Mouse (Mus musculus): ENCODE results near the gene Nif3l1.

Gene Nif3l1

DNA sequence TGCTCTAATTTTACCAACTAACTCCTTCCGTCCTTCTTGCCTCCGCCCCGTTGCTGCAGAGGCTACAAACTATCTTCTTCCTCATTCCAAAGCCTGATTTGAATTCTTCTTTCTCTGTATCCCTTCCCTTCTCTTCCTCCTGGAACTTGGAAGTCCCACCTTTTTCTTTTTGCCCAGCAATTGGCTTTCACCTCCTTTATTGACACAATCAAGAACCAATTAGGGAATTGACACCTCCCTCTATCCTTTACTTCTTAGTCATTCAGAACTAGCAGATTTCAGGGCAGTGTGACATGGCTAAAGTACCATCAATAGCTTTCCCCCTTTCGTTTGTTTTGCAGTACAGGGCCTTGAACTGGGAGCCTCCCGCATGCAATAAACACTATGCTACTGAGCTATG lies 13.2 kb downstream of the Nif3l1 start:
- no peak for DNase-seq (ENCODE audit: low read depth, low spot score)

DNA sequence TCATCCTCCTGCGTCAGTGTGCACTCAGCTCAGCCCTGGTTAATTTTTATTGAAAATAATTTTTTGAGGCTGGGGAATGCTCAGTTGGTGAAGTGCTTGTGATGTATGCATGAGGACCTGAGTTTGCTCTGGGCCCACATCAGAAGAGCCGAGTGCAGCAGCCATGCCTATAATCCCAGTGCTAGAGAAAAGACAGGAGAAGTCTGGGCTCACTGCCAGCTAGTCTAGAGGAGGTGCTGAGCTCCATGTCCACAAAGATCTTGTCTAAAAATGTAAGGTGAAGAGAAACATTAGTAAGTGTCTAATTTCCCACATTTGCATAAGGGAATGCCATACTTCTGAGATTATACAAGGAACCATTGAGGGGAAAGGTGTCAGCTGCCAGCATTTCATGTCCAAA lies 13.9 kb downstream of the Nif3l1 start:
- no peak for DNase-seq (ENCODE audit: low read depth, low spot score)

DNA sequence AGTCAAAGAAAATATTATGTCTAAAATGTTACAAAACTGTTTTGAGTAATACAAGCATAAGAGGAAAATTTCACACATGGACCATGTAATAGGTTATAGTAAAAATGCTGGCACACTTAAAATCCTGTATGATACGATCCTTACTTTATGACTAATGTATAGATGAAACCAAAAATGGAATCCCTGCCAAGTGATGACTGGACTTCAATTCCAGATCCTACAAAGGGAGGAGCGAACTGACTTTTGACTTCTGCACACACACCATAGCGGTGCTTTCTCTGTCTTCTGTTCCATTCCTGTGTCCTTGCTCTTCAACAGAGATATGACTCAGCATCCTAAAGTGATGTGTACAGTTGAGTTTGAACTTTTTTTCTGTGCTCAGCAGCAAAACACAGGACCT lies 15.6 kb downstream of the Nif3l1 start:
- no peak for DNase-seq (ENCODE audit: low read depth, low spot score)

DNA sequence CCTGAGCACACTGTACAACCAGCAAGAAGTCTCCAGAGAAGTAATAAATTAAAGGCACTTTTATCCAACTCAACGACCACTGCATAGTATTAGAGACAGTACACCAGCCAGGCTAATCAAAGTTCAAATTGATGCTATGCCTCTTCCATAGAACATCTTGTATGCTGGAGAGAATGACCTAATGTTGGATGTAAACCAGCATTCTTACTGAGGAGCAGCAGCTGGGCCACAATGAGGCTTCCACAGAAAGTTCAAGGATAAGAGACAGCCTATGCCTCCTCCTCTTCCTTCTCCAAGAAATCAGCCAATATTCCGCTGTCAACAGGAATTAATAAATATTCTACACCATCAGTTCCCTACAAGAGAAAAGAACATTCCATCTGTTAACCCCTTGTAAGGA lies 19.0 kb downstream of the Nif3l1 start:
- DNase-seq (ENCODE audit: low read depth, low spot score) = no peak

DNA sequence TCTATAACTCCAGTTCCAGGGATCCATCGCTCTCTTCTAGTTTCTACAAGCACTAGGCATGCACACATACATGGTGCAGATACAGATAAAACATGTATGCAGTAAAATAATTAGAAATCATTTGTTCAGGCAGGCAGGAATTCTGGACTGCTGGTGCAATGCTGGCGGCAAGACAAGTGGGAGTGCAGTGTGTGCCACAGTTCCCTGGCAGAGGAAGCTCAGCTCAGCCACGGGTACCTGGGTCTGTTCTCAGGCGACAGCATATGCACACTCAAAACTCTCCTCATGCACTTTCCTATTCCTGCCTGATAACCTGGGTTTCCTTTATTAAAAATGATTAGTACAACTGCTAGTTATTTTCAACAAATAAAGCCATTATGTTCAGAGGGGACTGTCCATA lies 20.1 kb downstream of the Nif3l1 start:
- DNase-seq (ENCODE audit: low read depth, low spot score) = no peak

DNA sequence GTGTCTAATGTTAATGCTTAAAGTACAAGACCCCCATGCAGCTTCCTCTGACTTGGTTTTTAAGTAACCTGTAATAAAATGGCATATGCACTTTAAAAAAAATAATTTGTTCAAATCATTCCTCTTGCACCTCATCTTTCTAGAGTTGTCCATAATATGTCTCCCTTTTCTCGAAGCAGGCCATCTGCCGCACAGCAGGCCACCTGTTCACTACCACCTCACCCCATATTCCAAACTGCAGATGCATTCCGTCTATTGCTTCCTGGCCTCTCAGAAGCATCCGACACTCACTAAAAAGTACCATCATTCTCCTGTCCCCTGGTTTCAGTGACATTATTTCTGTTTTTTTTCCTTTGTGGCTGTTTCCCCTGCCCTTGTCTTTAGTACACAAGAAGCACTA lies 20.6 kb downstream of the Nif3l1 start:
- DNase-seq (ENCODE audit: low read depth, low spot score) = no peak

DNA sequence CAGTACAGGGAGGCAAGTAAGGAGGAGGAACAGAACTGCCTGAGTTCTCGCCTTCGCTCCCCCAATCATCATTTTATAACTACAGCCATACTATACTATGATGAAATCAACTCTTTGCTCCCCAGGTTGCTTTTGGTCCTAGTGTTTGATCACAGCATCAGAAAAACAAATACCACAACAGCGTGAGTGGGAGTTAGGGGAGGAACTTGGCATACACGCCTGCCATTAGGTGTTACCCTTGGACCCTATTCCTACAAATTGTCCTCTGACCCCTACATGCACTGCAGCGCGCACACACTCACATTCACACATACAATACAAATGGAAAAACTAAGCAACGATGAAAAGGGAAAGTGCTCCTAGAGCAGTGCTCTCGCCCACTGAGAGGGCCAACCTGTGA lies 30.7 kb downstream of the Nif3l1 start:
- no peak for DNase-seq (ENCODE audit: low read depth, low spot score)

DNA sequence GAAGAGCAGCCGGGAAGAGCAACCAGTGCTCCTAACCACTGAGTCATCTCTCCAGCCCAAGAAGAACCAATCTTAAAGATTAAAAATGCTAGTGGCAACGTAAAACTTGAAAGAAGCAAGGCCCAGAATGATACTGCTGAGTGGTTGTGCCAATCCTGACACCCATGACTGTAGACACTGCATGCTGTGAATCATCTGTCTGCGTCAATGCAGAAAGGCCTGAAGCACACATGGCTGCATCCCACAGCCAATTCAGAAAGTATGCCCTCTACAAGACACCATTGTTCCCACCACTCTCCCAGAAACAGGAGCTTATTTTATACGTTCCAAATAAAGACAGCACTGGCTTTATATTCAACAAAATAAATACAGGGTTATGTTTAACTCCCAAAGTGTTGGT lies 37.7 kb downstream of the Nif3l1 start:
- no peak for DNase-seq (ENCODE audit: low read depth, low spot score)

DNA sequence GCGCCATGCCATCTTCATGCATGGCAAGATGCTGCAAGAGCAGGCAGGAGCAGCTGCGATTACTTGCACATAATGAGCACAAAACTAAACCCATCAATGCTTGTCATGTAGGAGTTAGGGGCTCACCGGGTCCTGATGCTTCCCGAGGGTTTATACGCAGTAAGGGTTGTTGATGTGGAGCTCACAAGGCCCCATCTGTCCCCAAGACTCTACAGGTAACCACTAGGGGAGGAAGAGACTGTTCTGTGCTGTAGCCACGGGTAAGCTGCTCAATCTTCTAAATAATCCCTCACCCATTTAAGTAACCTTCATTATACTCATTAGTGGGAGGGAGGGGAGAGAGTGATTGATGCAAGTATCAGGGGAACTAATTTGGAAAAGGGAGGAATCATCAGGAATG lies 50.7 kb downstream of the Nif3l1 start:
- DNase-seq (ENCODE audit: low read depth, low spot score) = no peak

DNA sequence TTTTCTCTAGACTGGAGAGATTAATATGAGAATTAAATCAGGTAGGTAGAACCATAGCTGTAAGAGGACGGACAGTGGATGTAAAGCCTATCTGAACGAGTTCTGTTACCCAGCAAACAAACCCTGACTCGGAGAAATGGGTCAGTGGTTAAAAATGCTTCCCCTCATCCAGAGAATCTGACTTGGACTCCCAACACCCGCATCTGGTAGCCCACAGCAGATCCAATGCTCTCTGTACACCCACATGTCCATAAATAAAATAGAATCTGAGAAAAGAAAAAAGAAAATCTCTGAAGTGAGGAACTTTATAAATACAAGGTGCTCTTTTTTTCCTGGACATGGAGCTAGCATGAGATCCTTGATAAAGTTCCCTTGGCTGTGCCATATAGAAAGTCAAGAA lies 52.7 kb downstream of the Nif3l1 start:
- DNase-seq (ENCODE audit: low read depth, low spot score) = no peak

DNA sequence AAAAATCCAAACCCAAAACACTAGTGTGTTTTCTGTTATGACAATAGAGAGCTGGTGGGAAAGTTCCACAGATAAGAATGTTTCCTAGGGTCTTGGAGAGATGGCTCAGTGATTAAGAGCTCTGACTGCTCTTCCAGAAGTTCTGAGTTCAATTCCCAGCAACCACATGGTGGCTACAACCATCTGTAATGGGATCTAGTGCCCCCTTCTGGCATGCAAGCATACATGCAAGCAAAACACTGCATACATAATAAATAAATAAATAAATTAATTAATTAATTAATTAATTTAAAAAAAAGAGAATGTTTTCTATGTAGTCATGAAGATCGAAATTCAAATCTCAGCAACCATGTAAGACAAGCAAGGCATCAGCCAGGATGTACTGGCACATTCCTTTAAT lies 53.8 kb downstream of the Nif3l1 start:
- DNase-seq (ENCODE audit: low read depth, low spot score) = peak; percentile 35

DNA sequence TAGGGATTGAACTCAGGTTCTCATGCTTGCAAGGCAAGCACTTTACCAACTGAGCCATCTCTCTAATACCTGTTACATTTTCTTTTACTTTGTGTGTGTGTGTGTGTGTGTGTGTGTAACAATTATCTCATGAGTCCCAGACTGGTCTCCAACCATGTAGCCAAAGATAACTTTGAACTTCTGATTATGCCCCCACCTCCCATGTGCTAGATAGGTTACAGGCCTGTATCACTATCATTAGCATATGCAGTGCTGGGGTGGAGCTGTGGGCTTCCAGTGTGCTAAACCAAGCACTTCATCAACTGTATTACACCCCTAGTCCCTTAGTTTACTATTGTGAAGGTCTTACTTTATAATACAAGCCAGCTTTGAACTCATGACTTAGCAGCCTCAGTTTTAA lies 58.2 kb downstream of the Nif3l1 start:
- DNase-seq (ENCODE audit: low read depth, low spot score) = no peak

DNA sequence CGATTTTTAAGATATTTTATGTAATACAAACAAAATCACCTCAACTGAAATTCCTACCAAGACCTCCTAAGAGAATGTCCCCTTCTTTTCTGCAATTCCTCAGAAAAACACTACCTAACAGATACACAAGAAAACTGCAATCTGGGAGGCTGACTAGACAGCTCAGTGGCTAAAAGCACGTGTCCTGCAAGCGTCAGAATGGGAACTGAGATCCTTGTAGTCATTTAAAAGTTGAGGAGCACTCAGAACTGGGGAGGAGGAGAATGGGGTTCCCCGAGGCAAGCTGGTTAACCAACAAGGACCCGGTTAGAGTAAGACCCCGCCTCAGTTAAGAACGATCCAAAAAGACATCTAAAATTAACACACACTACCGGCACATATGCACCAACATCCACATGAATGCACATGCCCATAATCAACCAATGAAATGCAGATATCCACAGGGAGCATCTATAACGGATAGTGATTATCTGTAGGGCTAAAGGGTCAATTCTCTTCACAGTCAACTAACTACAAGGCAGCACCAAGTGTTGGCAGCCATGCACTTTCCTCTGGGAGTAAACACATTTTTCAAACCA lies 58.9 kb downstream of the Nif3l1 start:
- no peak for DNase-seq (ENCODE audit: low read depth, low spot score)

DNA sequence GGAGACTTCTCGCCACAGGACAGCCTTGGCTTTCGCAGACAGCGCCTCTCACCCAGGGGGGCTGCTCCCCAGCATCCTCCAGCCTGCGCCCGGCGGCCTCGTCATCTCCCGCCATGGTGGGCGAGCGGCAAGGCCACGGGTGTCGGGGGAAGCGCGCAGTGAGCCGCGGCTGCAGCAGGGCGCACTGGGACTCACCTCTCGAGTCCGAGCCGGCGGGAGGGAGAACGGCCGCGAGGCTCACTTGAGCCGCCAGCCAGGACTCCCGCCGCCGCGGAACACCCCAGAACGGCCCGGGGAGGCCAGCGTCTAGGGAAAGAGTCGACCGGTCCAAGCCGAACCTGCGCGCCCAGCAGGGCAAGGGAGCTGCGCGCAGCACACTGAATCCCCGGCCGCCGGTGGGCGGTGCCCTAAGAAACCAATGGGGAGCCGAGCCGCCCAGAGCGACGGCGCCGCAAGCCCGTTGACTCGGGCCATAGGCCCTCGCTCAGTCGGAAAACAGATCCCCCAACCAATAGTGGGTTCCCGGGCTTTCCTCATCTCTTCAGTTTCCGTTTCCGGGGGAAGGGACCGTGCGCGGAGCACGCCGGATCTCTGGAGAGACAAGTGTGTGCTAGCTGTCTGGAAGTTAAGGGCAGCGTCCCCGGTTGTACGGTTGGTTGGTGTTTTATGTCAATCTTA lies 59.8 kb downstream of the Nif3l1 start, which contains the start of gene Orc2:
TSS of gene Orc2 (minus strand) at position 533 of the 678 bp plus-strand sequence.
- DNase-seq (ENCODE audit: low read depth, low spot score) = peak; percentile 94

DNA sequence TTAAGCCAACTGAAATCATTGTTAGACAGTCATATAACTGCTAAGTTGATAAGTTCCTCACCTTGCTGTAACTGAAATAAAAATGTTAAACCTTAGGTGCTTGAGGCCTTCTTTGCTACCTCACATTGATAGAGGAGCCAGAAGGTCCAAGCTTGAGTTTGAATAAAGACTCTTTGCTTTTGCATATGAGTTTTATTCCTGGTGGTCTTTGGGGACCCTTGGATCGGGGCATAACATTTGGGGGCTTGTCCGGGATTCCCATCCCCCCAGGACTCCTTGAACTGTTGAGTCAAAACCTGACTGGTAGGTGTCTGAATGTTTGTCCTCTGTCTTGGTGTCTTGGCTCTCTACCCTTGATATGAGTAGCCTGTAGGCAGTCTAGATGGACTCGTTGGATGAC lies 62.3 kb downstream of the Nif3l1 start:
- DNase-seq (ENCODE audit: low read depth, low spot score) = no peak
